Mouse (Mus musculus) fibroblast of lung, adult 2 months (primary cell): ENCODE data around the gene Trp63.

Experiments used
- DNase-seq: peaks from one replicate; pipeline ENCODE4 v3.0.0-alpha.2; 2011; ENCODE audit warnings: low read depth

The Trp63 gene

DNA sequence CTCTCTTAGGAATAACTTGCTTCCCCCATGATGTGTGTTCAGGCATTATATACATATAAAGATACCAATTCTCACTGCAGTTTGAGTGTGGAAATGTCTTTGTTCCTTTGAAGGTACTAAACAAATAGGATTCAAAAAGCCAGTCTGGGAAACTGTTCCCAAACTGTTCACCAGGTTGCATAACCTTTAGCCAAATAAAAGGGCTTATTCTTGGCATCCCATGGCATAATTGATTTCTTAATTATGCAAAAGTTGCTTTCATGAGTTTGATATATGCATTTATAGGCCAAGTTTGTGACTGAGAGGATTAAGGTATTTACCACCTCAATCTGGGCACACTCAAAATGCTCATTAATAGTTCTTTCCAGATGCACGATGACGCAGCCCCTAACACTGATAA, 192.1 kb downstream of the Trp63 start:
- no peak for DNase-seq

DNA sequence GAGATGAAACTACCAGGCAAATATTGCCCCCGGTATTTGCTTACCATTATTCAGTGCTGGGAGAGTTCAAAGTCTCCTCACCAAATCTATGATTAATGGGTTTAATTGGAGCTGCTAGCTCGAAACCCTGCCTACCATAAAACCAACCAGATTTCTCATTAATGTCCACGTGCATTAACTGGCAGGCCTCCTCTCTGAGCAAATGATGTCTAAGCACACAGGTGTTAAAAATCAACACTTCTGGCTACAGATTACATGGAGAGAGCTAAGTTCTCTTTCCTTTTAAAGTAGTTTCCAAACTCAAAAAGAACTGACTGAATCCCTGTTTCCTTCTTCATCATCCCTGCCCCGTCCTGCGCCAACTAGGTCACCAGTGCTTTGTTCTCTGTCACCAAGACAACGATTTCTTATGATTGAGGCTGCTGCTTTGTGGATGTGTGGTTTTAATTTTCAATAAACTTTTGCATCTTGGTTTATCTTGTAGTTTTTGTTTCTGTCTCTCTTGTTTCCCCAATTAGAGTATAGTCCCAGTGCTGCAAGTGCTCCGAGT, 193.9 kb downstream of the Trp63 start:
- DNase-seq = no peak

DNA sequence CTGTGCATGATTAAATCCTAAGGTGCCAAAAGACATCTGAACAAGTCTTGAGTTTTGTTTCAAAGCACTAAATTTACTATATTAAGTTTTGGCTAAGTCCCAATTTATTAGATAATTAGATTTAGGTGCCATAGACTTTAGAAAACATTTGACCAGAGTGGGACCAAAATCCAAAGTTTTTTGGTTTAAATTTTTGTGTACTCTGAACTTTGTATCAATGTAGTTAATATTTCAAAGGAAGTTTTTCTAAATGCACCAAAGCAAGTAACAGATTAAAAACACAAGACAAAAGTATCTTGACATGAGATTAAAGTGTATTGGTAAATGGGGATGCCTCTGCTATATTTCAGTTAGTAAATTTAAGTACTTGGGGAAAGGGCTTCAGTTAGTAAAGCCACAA, 194.6 kb downstream of the Trp63 start:
- DNase-seq = no peak

DNA sequence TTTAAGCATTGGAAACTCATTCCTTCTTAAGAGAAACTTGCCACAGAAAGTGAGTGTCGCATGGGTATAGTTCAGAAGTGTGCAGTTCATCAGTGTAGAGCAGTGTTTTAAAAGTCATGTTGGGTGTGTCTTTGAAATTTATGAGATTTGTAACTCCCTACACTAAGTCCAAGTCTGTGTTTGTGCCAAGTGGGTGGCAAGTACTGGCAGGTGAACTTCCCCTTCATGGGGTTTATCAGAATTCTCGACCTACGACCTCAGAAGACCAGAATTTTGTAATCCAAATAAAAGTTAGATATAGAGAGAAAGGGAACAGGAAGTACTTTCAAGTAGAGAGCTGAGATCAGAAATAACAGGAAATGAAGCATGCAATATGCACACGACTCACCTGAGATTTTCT, 215.5 kb downstream of the Trp63 start:
- DNase-seq = no peak

DNA sequence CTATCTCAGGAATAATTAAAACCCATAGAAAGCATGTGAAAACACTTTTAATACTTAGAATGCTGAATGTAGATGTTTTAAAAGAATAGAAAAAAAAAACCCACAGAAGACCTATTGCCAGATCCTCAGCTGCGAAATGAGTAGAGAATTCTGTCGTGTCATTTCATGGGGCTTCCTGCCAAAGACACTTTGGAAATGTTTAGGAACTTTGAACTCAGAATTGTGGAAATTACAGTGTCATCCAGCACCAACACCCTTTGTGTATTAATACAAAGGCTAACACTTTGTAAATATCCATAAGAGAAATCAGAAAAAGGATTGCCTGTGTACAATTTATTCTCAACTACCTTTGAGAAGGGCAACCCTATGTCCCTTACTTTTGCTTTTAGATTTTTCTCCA, 216.1 kb downstream of the Trp63 start:
- DNase-seq = no peak

DNA sequence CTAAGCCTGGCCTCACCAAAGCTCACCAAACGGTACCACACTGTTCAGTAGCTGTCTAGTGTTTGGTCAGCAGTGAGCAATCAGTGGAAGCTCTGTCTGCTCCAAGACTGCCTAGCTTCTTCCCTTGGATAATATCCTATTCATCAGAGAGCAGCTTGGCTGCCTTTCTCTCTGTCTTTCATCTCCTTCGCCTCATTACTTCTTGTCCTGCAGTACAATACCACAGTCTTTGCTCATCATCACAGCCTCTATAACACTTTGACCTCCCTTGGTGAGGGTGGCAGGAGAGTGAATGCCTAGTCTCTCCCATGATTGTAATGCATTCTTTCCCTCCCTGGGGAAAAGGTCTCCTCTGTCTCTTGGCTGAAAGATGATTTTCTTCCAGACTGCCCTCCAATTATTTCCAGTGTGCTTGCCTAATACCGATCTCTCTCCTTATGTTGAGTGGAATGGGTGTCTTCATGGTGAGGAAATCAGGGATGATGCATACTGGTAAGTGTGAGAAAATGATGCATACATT, 216.9 kb downstream of the Trp63 start:
- peak; percentile 52 for DNase-seq

DNA sequence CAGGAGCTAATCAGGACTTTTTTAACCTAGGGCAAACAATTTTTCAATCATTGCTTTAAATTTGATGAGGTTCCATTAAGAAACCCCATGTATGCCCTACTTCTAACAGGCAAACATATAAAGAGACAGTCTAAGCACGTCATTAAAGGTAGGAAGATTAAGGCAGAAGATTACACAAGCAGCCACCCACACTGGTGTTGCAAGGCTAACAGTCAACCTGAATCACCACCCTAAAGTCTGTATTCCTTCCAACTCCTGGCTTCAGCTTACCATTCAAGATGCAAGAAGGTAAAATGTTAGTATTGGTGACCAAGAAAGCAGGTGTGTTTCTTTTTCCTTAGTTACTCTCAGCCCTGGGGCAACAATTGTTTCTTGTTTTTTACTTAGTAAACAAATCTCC, 228.6 kb downstream of the Trp63 start:
- DNase-seq = no peak

DNA sequence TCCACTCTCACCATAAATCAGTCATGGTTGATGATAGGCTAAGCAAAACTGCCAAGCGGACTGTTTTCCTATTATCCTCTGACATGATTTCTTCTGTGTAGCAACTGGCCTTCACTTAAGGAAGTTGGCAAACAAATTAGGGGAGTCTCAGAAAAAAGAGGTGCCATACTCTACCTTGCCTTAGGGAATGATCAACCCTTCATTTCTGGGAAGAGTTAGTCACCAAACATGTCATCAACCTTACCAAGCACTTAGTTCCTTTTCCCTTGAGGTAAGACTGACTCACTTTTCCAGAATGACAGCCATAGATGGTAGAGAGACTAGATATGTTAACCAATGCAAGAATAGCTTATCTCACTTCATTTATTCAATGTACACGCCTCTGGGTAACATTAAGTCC, 250.6 kb downstream of the Trp63 start:
- no peak for DNase-seq
